ENCODE assay signal across 25 mouse cellular contexts in genomic region chr12:101074821-101075429, GRCm38 (mm10). TPM values are rescaled to one million over a fixed set of nuclear protein-coding genes. Genes with fewer than 3 reads are reported as not detected.
DNase-seq lines count a peak whose midpoint lies in the region; ATAC-seq and TF ChIP-seq lines count a peak whose summit lies in the region.
"Had no signal": no experiment of that assay in that cellular context is flagged by ENCODE, and none has a peak within 500 bp of the region (broad histone marks: within the 10 kb centered on the region; RNA-seq: fewer than 3 reads in every experiment).

No protein-coding gene starts in this region.

- no peak overlapping the region for H3K9ac ChIP-seq in liver, adult 2 months (ENCODE audit: low read depth, low read length)
- H3K9ac ChIP-seq in liver, embryonic 12.5 days, result no peak overlapping the region
- H3K9ac ChIP-seq: heart, embryonic 12.5 days; hindbrain, embryonic 15.5 days; liver, embryonic 14.5 days had no signal

- peak overlapping the region; percentile 34; the same call in 1 of the 2 replicates for H3K27ac ChIP-seq in liver, adult 2 months (replicated peaks; ENCODE audit: insufficient read depth, low read depth, low read length)
- no peak overlapping the region for H3K27ac ChIP-seq in liver, embryonic 12.5 days
- H3K27ac ChIP-seq: embryonic facial prominence, embryonic 10.5 days; forebrain, embryonic 10.5 days; hindbrain, embryonic 15.5 days; liver, embryonic 14.5 days had no signal

- H3K9me3 ChIP-seq in liver, embryonic 12.5 days (replicated peaks), result no peaks in the 10 kb centered on the region
- H3K9me3 ChIP-seq: embryonic facial prominence, embryonic 10.5 days; G1E; heart, embryonic 12.5 days; hindbrain, embryonic 15.5 days had no signal

- no peak overlapping the region for H3K4me2 ChIP-seq in liver, embryonic 12.5 days
- H3K4me2 ChIP-seq: heart, embryonic 12.5 days; hindbrain, embryonic 15.5 days had no signal

- TF ChIP-seq CTCF in liver, adult 2 months (IDR thresholded peaks at IDR 0.05; ENCODE audit: low read depth, low read length), result no peak

- no peaks in the 10 kb centered on the region for H3K27me3 ChIP-seq in liver, adult 2 months (ENCODE audit: control insufficient read depth, insufficient read depth, low read length)
- no peaks in the 10 kb centered on the region for H3K27me3 ChIP-seq in liver, embryonic 12.5 days (replicated peaks)
- H3K27me3 ChIP-seq: heart, embryonic 12.5 days; hindbrain, embryonic 15.5 days had no signal

- peaks cover 39% of the 10 kb centered on the region for H3K79me2 ChIP-seq in liver, adult 2 months (ENCODE audit: control insufficient read depth, insufficient read depth, low read length)

- 55% methylated on average over 4 of the region's 4 CpGs for WGBS in liver, adult 2 months
- WGBS in liver, embryonic 12.5 days (ENCODE audit: insufficient replicate concordance), result 87% methylated on average over 4 of the region's 4 CpGs

- no peak overlapping the region for H3K4me3 ChIP-seq in liver, adult 2 months (ENCODE audit: insufficient read depth, low read depth, low read length)
- H3K4me3 ChIP-seq in liver, embryonic 12.5 days, result no peak overlapping the region
- H3K4me3 ChIP-seq: embryonic facial prominence, embryonic 10.5 days; forebrain, embryonic 10.5 days; heart, embryonic 12.5 days; hindbrain, embryonic 15.5 days had no signal

- H3K4me1 ChIP-seq in liver, adult 2 months (ENCODE audit: control insufficient read depth, insufficient read depth, low read length), result peaks cover 29% of the 10 kb centered on the region
- peaks cover 48% of the 10 kb centered on the region for H3K4me1 ChIP-seq in liver, embryonic 12.5 days
- H3K4me1 ChIP-seq: embryonic facial prominence, embryonic 10.5 days; forebrain, embryonic 10.5 days had no signal

- H3K36me3 ChIP-seq in liver, adult 2 months (ENCODE audit: control insufficient read depth, insufficient read depth, low read length), result peaks cover 6% of the 10 kb centered on the region
- peaks cover 57% of the 10 kb centered on the region for H3K36me3 ChIP-seq in liver, embryonic 12.5 days
- H3K36me3 ChIP-seq: hindbrain, embryonic 15.5 days had no signal

- DNase-seq in liver, adult 2 months (ENCODE audit: extremely low read depth, low read depth, low spot score), result peak; percentile 68
- peak; percentile 28 for DNase-seq in A20 (ENCODE audit: low read depth, low spot score)
- DNase-seq in layer of hippocampus, adult 9-10 months (ENCODE audit: low spot score), result no peak
- no peak for DNase-seq in right cerebral cortex, adult 18-20 months
- DNase-seq: adrenal gland, postnatal 25 days; cerebellum, adult 11 months; cerebellum, postnatal 10 days; kidney, adult 9 months; kidney, postnatal 14 days; midbrain, embryonic 14.5 days; right cerebral cortex, postnatal 14 days; spleen, adult 18-20 months; thymus, postnatal 14 days had no signal

- ATAC-seq in liver, embryonic 12.5 days, result no peak
- peak; percentile 70 for ATAC-seq in CD4-positive, CD25-positive, alpha-beta regulatory T cell, adult 4 months
- ATAC-seq in hematopoietic stem cell, adult 5-6 weeks (replicated peaks in 1 of 2; ENCODE audit: insufficient read depth in 1 of 2, low FRiP score in 2 of 2, low TSS enrichment in 1 of 2, low read depth in 1 of 2, poor library complexity in 2 of 2, severe bottlenecking in 2 of 2), result peak; percentile 7 to 56; a peak in 1 of 4 replicates
- no peak for ATAC-seq in cerebellum, adult (ENCODE audit: insufficient number of reproducible peaks, low FRiP score, low TSS enrichment)
- ATAC-seq: forebrain, embryonic 16.5 days; intestine, embryonic 16.5 days had no signal

- TF ChIP-seq POLR2A in liver, adult 2 months (IDR thresholded peaks at IDR 0.05; ENCODE audit: extremely low read depth, insufficient read depth, low read length), result no peak

RNA-seq across cellular contexts. Expression of gene Ppp4r3a, which starts 8.6 kb away (rescaled TPM):
- total RNA-seq in liver, adult 2 months (2014; rRNA removed), result 40.7 and 41.9 TPM in 2 replicates
- polyA plus RNA-seq in liver, adult 2 months (2012; rRNA removed), result 11.6 and 12.2 TPM in 2 replicates
- polyA plus RNA-seq in liver, embryonic 12.5 days (2016; fragmentation: Nextera tagmentation; extraction: Ambion mirVana), result 50.1 TPM in 2 replicates
- 10 to 100 TPM; 28.0 to 44.6 TPM for polyA plus RNA-seq in CD4-positive, CD25-positive, alpha-beta regulatory T cell, adult 4 months (2017; shearing (Covaris generic))
- total RNA-seq in hematopoietic stem cell, adult 5-6 weeks (2017), result 162 and 168 TPM in 2 replicates

RNA-seq across cellular contexts. Expression of gene Ccdc88c, which starts 46.1 kb away (rescaled TPM):
- total RNA-seq in liver, adult 2 months (2014; rRNA removed), result 1.3 and 1.7 TPM in 2 replicates
- polyA plus RNA-seq in liver, adult 2 months (2012; rRNA removed), result 0.58 and 1.1 TPM in 2 replicates
- polyA plus RNA-seq in liver, embryonic 12.5 days (2016; fragmentation: Nextera tagmentation; extraction: Ambion mirVana), result 8.4 and 9.6 TPM in 2 replicates
- polyA plus RNA-seq in CD4-positive, CD25-positive, alpha-beta regulatory T cell, adult 4 months (2017; shearing (Covaris generic)), result 100 to 1,000 TPM in 1 of 2 experiments, 10 to 100 TPM in 1; 89.5 to 106 TPM
- 78.5 and 81.7 TPM in 2 replicates for total RNA-seq in hematopoietic stem cell, adult 5-6 weeks (2017)

Comparison
In these comparisons a context has a peak if more than half of its experiments do, and no peak if none do; other contexts are left out.
1. DNase-seq: peak in liver, adult 2 months (single experiment) and A20 (single experiment); none in layer of hippocampus, adult 9-10 months (single experiment) and right cerebral cortex, adult 18-20 months (single experiment).
2. ATAC-seq: peak in CD4-positive, CD25-positive, alpha-beta regulatory T cell, adult 4 months (single experiment) and hematopoietic stem cell, adult 5-6 weeks (2 of 2); none in liver, embryonic 12.5 days (single experiment) and cerebellum, adult (single experiment).